Mouse (Mus musculus) liver, adult (tissue): ENCODE measurements around the gene Dlk2.

Source experiments
- GATA4 ChIP-seq: IDR thresholded peaks from 2 replicates; pipeline ENCODE4 v1.6.1; 2014; ENCODE audit warnings: mild to moderate bottlenecking, low read length; ENCODE audit not compliant: insufficient replicate concordance

Dlk2 gene

DNA sequence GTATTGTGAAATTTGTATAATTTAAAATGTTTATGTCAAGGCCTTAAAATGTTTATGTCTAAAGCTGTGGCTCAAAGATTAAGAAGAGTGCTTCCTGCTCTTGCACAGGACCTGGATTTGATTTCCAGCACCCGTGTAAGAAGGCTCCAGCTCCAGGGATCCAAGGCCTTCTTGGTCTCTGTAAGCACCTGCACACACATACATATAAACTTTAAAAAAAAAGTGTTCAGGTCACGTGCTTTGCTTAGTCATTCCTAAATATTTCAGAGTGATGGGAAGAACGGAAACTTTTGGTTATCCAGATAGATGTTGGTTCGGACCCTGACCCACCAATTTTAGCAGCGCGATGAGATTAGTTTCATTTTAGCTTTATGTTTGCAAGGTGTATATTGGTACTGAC, 31.5 kb downstream of the Dlk2 start:
- no peak for TF ChIP-seq GATA4

GRCm38 (mm10) chr17:46336475-46336874, 39.3 kb downstream of the Dlk2 start:
- TF ChIP-seq GATA4, result no peak

- no peak for TF ChIP-seq GATA4
These were observed 44.0 kb downstream of the Dlk2 start for GRCm38 (mm10) chr17:46341208-46341607.

DNA sequence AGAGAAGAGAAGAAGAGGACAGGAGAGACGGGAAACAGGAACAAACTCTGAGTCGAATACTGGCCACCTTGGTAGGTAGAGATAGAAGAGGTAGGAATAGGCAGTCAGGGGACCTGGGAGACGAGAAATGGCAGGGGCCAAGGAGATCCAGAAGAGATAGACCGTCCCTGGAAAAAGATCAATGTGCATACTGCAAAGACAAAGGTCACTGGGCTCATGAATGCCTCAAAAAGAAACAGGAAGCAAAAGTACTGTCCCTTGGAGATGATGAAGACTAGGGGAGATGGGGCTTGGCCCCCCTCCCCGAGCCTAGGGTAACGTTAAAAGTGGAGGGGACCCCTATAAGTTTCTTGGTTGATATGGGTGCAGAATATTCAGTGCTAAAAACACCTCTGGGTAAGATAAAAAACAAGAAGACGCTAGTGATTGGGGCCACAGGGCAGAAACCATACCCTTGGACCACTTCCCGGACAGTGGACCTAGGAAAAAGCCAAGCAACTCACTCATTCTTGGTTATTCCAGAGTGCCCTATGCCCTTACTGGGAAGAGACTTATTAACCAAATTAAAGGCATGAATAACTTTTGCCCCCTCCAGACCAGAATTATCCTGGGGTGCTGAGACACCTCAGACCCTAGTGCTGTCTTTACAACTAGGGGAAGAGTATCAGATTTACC, 53.9 kb downstream of the Dlk2 start:
- no peak for TF ChIP-seq GATA4
